Mouse (Mus musculus): ENCODE data around the gene Trip10. TPM values are rescaled to one million over a fixed set of nuclear protein-coding genes. Genes with fewer than 3 reads are reported as not detected.

Trip10 gene
- total and polyA plus RNA-seq, 3 experiments: 10.9 to 20.8 TPM; not detected in 1

DNA sequence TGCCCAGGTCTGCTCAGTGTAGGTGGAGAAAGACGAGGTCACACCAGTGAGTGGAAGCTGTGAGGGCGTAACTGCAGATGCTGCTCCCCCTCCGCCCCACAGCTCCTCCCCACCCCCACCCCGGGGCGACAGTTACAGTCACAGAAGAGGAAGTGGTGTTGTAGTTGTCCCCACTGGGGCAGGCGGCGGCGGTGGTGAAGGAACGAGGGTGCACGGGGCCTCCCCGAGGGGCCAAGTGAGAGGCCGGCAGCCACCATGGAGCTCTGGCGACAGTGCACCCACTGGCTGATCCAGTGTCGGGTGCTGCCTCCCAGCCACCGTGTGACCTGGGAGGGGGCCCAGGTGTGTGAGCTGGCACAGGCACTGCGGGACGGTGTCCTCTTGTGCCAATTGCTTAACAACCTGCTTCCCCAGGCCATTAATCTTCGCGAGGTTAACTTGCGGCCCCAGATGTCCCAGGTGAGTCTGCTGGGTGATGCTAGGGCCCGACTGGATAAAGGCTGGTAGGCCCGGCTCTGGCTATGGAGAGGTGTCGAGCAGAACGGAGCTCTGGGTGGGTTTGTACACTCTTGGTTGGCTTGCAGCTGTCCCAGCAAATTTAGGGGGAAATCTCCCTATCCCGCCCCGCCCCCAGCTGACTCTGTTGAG is 29.8 kb downstream of the Trip10 start, which contains the start of gene Vav1:
Gene Vav1 (plus strand): TSS at position 158 of the 648 bp plus-strand sequence.
- peaks cover 46% of the 10 kb centered on the region for H3K79me2 ChIP-seq (ENCODE audit: control insufficient read depth, insufficient read depth, low read length, poor library complexity)
- no peak for TF ChIP-seq RAD21 (IDR thresholded peaks at IDR 0.05; ENCODE audit: low read depth, low read length)
- 0 out of 2 replicates have a peak, but pooled peaks have one; percentile 13 for TF ChIP-seq TBP (IDR thresholded peaks at IDR 0.05; ENCODE audit: low read depth, low read length)
- peak; percentile 59; the same call in 1 of the 2 replicates for TF ChIP-seq TCF12 (IDR thresholded peaks at IDR 0.05; ENCODE audit: low read depth, low read length)
- TF ChIP-seq NRF1 (IDR thresholded peaks at IDR 0.05; ENCODE audit: insufficient read depth, low read depth, low read length, poor library complexity, severe bottlenecking): no peak
- TF ChIP-seq MXI1 (IDR thresholded peaks at IDR 0.05; ENCODE audit: low read depth, low read length): no peak
- TF ChIP-seq MAFK (IDR thresholded peaks at IDR 0.05; ENCODE audit: borderline replicate concordance, low read depth, low read length): no peak
- peak; percentile 46; the same call in 1 of the 2 replicates for TF ChIP-seq ELF1 (IDR thresholded peaks at IDR 0.05; ENCODE audit: low read depth, low read length)
- TF ChIP-seq RCOR1 (IDR thresholded peaks at IDR 0.05; ENCODE audit: low read depth, low read length): no peak
- TF ChIP-seq TAL1 (IDR thresholded peaks at IDR 0.05; ENCODE audit: low read length): no peak
- TF ChIP-seq E2F4 (IDR thresholded peaks at IDR 0.05; ENCODE audit: borderline replicate concordance, low read depth, low read length): no peak
- no peak for TF ChIP-seq MYC (IDR thresholded peaks at IDR 0.05; ENCODE audit: low read depth, low read length)
- no peak for TF ChIP-seq MEF2A (IDR thresholded peaks at IDR 0.05; ENCODE audit: extremely low read depth, insufficient replicate concordance, low read depth, low read length, poor library complexity, severe bottlenecking)
- no peak for TF ChIP-seq SMC3 (IDR thresholded peaks at IDR 0.05; ENCODE audit: low read depth, low read length)
- no peak for TF ChIP-seq CHD2 (IDR thresholded peaks at IDR 0.05; ENCODE audit: low read length)
- TF ChIP-seq UBTF (IDR thresholded peaks at IDR 0.05; ENCODE audit: borderline replicate concordance, insufficient read depth, low read depth, low read length): no peak
- TF ChIP-seq MAZ (IDR thresholded peaks at IDR 0.05; ENCODE audit: low read depth, low read length): peak; percentile 60; the same call in 1 of the 2 replicates
- TF ChIP-seq HCFC1 (IDR thresholded peaks at IDR 0.05; ENCODE audit: low read depth, low read length): no peak
- no peak for TF ChIP-seq GABPA (IDR thresholded peaks at IDR 0.05; ENCODE audit: low read depth, low read length)
- peak; percentile 77 to 92 for TF ChIP-seq POLR2A (IDR thresholded peaks at IDR 0.05; ENCODE audit: control insufficient read depth in 1 of 2, insufficient read depth in 1 of 2, low read depth in 1 of 2, low read length in 2 of 2, poor library complexity in 1 of 2)
- TF ChIP-seq MYB (IDR thresholded peaks at IDR 0.05; ENCODE audit: low read depth, low read length): 0 out of 2 replicates have a peak, but pooled peaks have one; percentile 34
- TF ChIP-seq CTCF (IDR thresholded peaks at IDR 0.05 in 2 of 3, conservative IDR thresholded peaks at IDR 0.05 in 1 of 3; ENCODE audit: control insufficient read depth in 1 of 3, insufficient read depth in 1 of 3, low read depth in 2 of 3, low read length in 3 of 3, poor library complexity in 1 of 3, severe bottlenecking in 1 of 3): no peak
- TF ChIP-seq ZMIZ1 (IDR thresholded peaks at IDR 0.05; ENCODE audit: low read depth, low read length): peak; percentile 48; the same call in 1 of the 2 replicates
- no peak for TF ChIP-seq USF1 (IDR thresholded peaks at IDR 0.05; ENCODE audit: low read depth, low read length)
- TF ChIP-seq NELFE (IDR thresholded peaks at IDR 0.05; ENCODE audit: low read depth, low read length): peak; percentile 63
- no peak for TF ChIP-seq ZC3H11A (IDR thresholded peaks at IDR 0.05; ENCODE audit: low read depth, low read length)
- peak; percentile 41; the same call in 1 of the 2 replicates for TF ChIP-seq ETS1 (IDR thresholded peaks at IDR 0.05; ENCODE audit: low read depth, low read length)
- TF ChIP-seq SIN3A (IDR thresholded peaks at IDR 0.05; ENCODE audit: low read length): peak; percentile 19; the same call in 1 of the 2 replicates
- TF ChIP-seq POLR2AphosphoS5 (IDR thresholded peaks at IDR 0.05; ENCODE audit: borderline replicate concordance, low read depth, low read length): peak; percentile 82; the same call in 1 of the 2 replicates
- peak in 1 of 2 experiments; percentile 72; a peak in 2 of 4 replicates for TF ChIP-seq EP300 (IDR thresholded peaks at IDR 0.05; ENCODE audit: low read depth in 1 of 2, low read length in 2 of 2)
- TF ChIP-seq ZKSCAN1 (IDR thresholded peaks at IDR 0.05; ENCODE audit: low read depth, low read length): no peak
- TF ChIP-seq GATA1 (IDR thresholded peaks at IDR 0.05; ENCODE audit: low read depth, low read length): no peak
- peak within 1 kb of the TSS; percentile 84 for H3K27ac ChIP-seq (ENCODE audit: control insufficient read depth, low read depth, low read length)
- H3K9ac ChIP-seq (ENCODE audit: control insufficient read depth, low read depth, low read length, poor library complexity, severe bottlenecking): peak within 1 kb of the TSS; percentile 95
- H3K4me1 ChIP-seq (ENCODE audit: control insufficient read depth in 1 of 2, insufficient read depth in 2 of 2, low read length in 2 of 2): peaks cover 4 to 26% of the 10 kb centered on the region in 2 experiments; a peak in 3 of 4 replicates
- peak within 1 kb of the TSS; percentile 85 to 98 for H3K4me3 ChIP-seq (ENCODE audit: control insufficient read depth in 1 of 2, insufficient read depth in 1 of 2, low read depth in 2 of 2, low read length in 2 of 2)
- peak; percentile 92 for DNase-seq (ENCODE audit: low read depth, low spot score)
- no peaks in the 10 kb centered on the region for H3K9me3 ChIP-seq (replicated peaks; ENCODE audit: insufficient read depth, low read length)
- H3K27me3 ChIP-seq (ENCODE audit: control insufficient read depth in 1 of 2, insufficient read depth in 2 of 2, low read length in 2 of 2): no peaks in the 10 kb centered on the region
- H3K36me3 ChIP-seq (ENCODE audit: control insufficient read depth in 1 of 2, insufficient read depth in 2 of 2, low read length in 2 of 2): peaks cover 0 to 15% of the 10 kb centered on the region in 2 experiments; a peak in 2 of 4 replicates

All from MEL (cell line).